Mouse (Mus musculus): ENCODE results near the gene Fbxo6. TPM values are rescaled to one million over a fixed set of nuclear protein-coding genes. Genes with fewer than 3 reads are reported as not detected.
A peak's percentile ranks its signal among the peaks of the same experiment; 100 is the strongest.

The Fbxo6 gene
- polyA plus RNA-seq, 1 experiment, result 89.7 TPM

GRCm38 (mm10) chr4:148152547-148152946, 607 bp upstream of the Fbxo6 start:
- Histone ChIP-seq H3K36me3 (ENCODE audit: control insufficient read depth, insufficient read depth) (no peaks in the 10 kb centered on the region), H3K4me3 (no peak overlapping the region), H3K27me3 (ENCODE audit: control insufficient read depth, insufficient read depth, insufficient read length) (no peaks in the 10 kb centered on the region), H3K79me2 (ENCODE audit: control insufficient read depth, insufficient read depth) (no peaks in the 10 kb centered on the region), H3ac (ENCODE audit: control insufficient read depth, insufficient read length) (no peak overlapping the region), H3K4me2 (ENCODE audit: low read depth) (no peak overlapping the region)
- no peak for TF ChIP-seq POLR2A (IDR thresholded peaks at IDR 0.05; ENCODE audit: insufficient read length, low read depth)
- TF ChIP-seq MYOG (IDR thresholded peaks at IDR 0.05; ENCODE audit: control insufficient read depth in 1 of 3, insufficient read depth in 1 of 3, insufficient read length in 2 of 3, low read depth in 2 of 3), result no peak
- no peak for TF ChIP-seq POLR2AphosphoS2 (IDR thresholded peaks at IDR 0.05; ENCODE audit: insufficient read length, low read depth)
- no peak for TF ChIP-seq SRF (IDR thresholded peaks at IDR 0.05; ENCODE audit: control insufficient read depth, insufficient read length, low read depth)

- peak overlapping the region; percentile 75 for H3K4me2 ChIP-seq (ENCODE audit: low read depth)
- no peaks in the 10 kb centered on the region for H3K79me2 ChIP-seq (ENCODE audit: control insufficient read depth, insufficient read depth)
- H3ac ChIP-seq (ENCODE audit: control insufficient read depth, insufficient read length), result peak overlapping the region; percentile 10
- no peak for TF ChIP-seq CEBPB (IDR thresholded peaks at IDR 0.05; ENCODE audit: insufficient read depth, poor library complexity, severe bottlenecking)
- no peak for TF ChIP-seq E2F4 (IDR thresholded peaks at IDR 0.05; ENCODE audit: insufficient read depth)
- TF ChIP-seq POLR2AphosphoS2 (IDR thresholded peaks at IDR 0.05; ENCODE audit: insufficient read length, low read depth), result no peak
- no peak for TF ChIP-seq MYOG (IDR thresholded peaks at IDR 0.05; ENCODE audit: control insufficient read depth in 1 of 3, insufficient read depth in 1 of 3, insufficient read length in 2 of 3, low read depth in 2 of 3)
- no peak for TF ChIP-seq REST (IDR thresholded peaks at IDR 0.05; ENCODE audit: insufficient read depth, insufficient read length)
- no peak for TF ChIP-seq MYOD1 (IDR thresholded peaks at IDR 0.05; ENCODE audit: control insufficient read depth in 1 of 3, insufficient read length in 2 of 3, low read depth in 2 of 3)
- no peak for TF ChIP-seq POLR2A (IDR thresholded peaks at IDR 0.05; ENCODE audit: insufficient read length, low read depth)
- no peak for TF ChIP-seq SRF (IDR thresholded peaks at IDR 0.05; ENCODE audit: control insufficient read depth, insufficient read length, low read depth)
- no peak for TF ChIP-seq TCF12 (IDR thresholded peaks at IDR 0.05; ENCODE audit: insufficient read depth, poor library complexity, severe bottlenecking)
- no peak for TF ChIP-seq TCF3 (IDR thresholded peaks at IDR 0.05; ENCODE audit: insufficient read length, low read depth)
- no peak for TF ChIP-seq USF1 (IDR thresholded peaks at IDR 0.05; ENCODE audit: low read depth)
- no peak for TF ChIP-seq MAX (IDR thresholded peaks at IDR 0.05; ENCODE audit: low read depth)
- H3K4me3 ChIP-seq, result peak overlapping the region; percentile 45
- no peaks in the 10 kb centered on the region for H3K27me3 ChIP-seq (ENCODE audit: control insufficient read depth, insufficient read depth, insufficient read length)
- H3K36me3 ChIP-seq (ENCODE audit: control insufficient read depth, insufficient read depth), result no peaks in the 10 kb centered on the region
Measured at GRCm38 (mm10) chr4:148150953-148151266, 1.0 kb downstream of the Fbxo6 start.

- Histone ChIP-seq H3K36me3 (ENCODE audit: control insufficient read depth, insufficient read depth) (no peaks in the 10 kb centered on the region), H3K79me2 (ENCODE audit: control insufficient read depth, insufficient read depth) (no peaks in the 10 kb centered on the region), H3ac (ENCODE audit: control insufficient read depth, insufficient read length) (no peak overlapping the region), H3K27me3 (ENCODE audit: control insufficient read depth, insufficient read depth, insufficient read length) (no peaks in the 10 kb centered on the region), H3K4me2 (ENCODE audit: low read depth) (peak overlapping the region; percentile 75), H3K4me3 (peak overlapping the region; percentile 45)
- TF ChIP-seq TCF3 (IDR thresholded peaks at IDR 0.05; ENCODE audit: insufficient read length, low read depth), result no peak
Measured at GRCm38 (mm10) chr4:148150242-148150641, 1.7 kb downstream of the Fbxo6 start.

- H3K79me2 ChIP-seq (ENCODE audit: control insufficient read depth, insufficient read depth), result no peaks in the 10 kb centered on the region
- H3ac ChIP-seq (ENCODE audit: control insufficient read depth, insufficient read length), result no peak overlapping the region
- H3K4me2 ChIP-seq (ENCODE audit: low read depth), result no peak overlapping the region
- no peak for TF ChIP-seq MYOD1 (IDR thresholded peaks at IDR 0.05; ENCODE audit: control insufficient read depth in 1 of 3, insufficient read length in 2 of 3, low read depth in 2 of 3)
- TF ChIP-seq USF1 (IDR thresholded peaks at IDR 0.05; ENCODE audit: low read depth), result no peak
- TF ChIP-seq MYOG (IDR thresholded peaks at IDR 0.05; ENCODE audit: control insufficient read depth in 1 of 3, insufficient read depth in 1 of 3, insufficient read length in 2 of 3, low read depth in 2 of 3), result no peak
- TF ChIP-seq SRF (IDR thresholded peaks at IDR 0.05; ENCODE audit: control insufficient read depth, insufficient read length, low read depth), result no peak
- TF ChIP-seq E2F4 (IDR thresholded peaks at IDR 0.05; ENCODE audit: insufficient read depth), result no peak
- TF ChIP-seq TCF3 (IDR thresholded peaks at IDR 0.05; ENCODE audit: insufficient read length, low read depth), result no peak
- no peak for TF ChIP-seq POLR2A (IDR thresholded peaks at IDR 0.05; ENCODE audit: insufficient read length, low read depth)
- no peak for TF ChIP-seq REST (IDR thresholded peaks at IDR 0.05; ENCODE audit: insufficient read depth, insufficient read length)
- H3K4me3 ChIP-seq, result no peak overlapping the region
- H3K27me3 ChIP-seq (ENCODE audit: control insufficient read depth, insufficient read depth, insufficient read length), result no peaks in the 10 kb centered on the region
- H3K36me3 ChIP-seq (ENCODE audit: control insufficient read depth, insufficient read depth), result no peaks in the 10 kb centered on the region
Measured at GRCm38 (mm10) chr4:148149540-148149939, 2.4 kb downstream of the Fbxo6 start.

- no peak overlapping the region for H3K4me3 ChIP-seq
Measured at GRCm38 (mm10) chr4:148147714-148148113, 4.2 kb downstream of the Fbxo6 start.

More at GRCm38 (mm10) chr4:148147714-148148113, 4.2 kb downstream of the Fbxo6 start:
- Histone ChIP-seq H3ac (ENCODE audit: control insufficient read depth, insufficient read length) (no peak overlapping the region), H3K79me2 (ENCODE audit: control insufficient read depth, insufficient read depth) (no peaks in the 10 kb centered on the region), H3K4me2 (ENCODE audit: low read depth) (no peak overlapping the region), H3K36me3 (ENCODE audit: control insufficient read depth, insufficient read depth) (no peaks in the 10 kb centered on the region), H3K27me3 (ENCODE audit: control insufficient read depth, insufficient read depth, insufficient read length) (no peaks in the 10 kb centered on the region)
- TF ChIP-seq E2F4 (IDR thresholded peaks at IDR 0.05; ENCODE audit: insufficient read depth) (no peak), USF1 (IDR thresholded peaks at IDR 0.05; ENCODE audit: low read depth) (no peak), CEBPB (IDR thresholded peaks at IDR 0.05; ENCODE audit: insufficient read depth, poor library complexity, severe bottlenecking) (no peak), MYOG (IDR thresholded peaks at IDR 0.05; ENCODE audit: control insufficient read depth in 1 of 3, insufficient read depth in 1 of 3, insufficient read length in 2 of 3, low read depth in 2 of 3) (no peak), TCF12 (IDR thresholded peaks at IDR 0.05; ENCODE audit: insufficient read depth, poor library complexity, severe bottlenecking) (no peak), SRF (IDR thresholded peaks at IDR 0.05; ENCODE audit: control insufficient read depth, insufficient read length, low read depth) (no peak), POLR2AphosphoS2 (IDR thresholded peaks at IDR 0.05; ENCODE audit: insufficient read length, low read depth) (no peak), POLR2A (IDR thresholded peaks at IDR 0.05; ENCODE audit: insufficient read length, low read depth) (no peak), REST (IDR thresholded peaks at IDR 0.05; ENCODE audit: insufficient read depth, insufficient read length) (no peak)

All from myocyte (in vitro differentiated cells).